Mouse (Mus musculus): ENCODE results near the gene Wfs1. TPM values are rescaled to one million over a fixed set of nuclear protein-coding genes. Genes with fewer than 3 reads are reported as not detected.
A peak's percentile ranks its signal among the peaks of the same experiment; 100 is the strongest.

Gene Wfs1
- polyA plus RNA-seq, 1 experiment from 2014 or later, result 5.2 TPM

DNA sequence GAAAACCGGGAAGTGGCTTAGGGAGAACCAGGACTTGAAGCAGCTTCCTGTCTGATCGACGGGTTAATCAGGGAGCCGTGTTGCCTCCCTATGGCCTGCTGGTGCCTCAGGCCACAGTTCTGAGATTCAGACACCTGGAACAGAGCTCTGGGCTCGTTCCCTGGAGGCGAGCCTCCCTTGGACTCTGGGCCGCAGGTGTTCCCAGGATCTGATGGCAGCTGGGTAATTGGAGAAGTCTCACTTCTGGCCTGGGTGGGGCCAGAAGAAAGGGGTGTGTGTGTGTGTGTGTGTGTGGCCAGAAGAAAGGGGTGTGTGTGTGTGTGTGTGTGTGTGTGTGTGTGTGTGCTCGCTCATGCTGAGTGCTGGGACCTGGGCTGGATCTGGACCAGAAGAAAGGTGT lies 55.6 kb downstream of the Wfs1 start:
- H3K27me3 ChIP-seq (ENCODE audit: control insufficient read depth, insufficient read depth, low read length), result no peaks in the 10 kb centered on the region
- DNase-seq, result no peak
- H3K4me2 ChIP-seq (ENCODE audit: low read length), result no peak overlapping the region
- no peaks in the 10 kb centered on the region for H3K9me3 ChIP-seq (ENCODE audit: control insufficient read depth, low read length)
- no peaks in the 10 kb centered on the region for H3K36me3 ChIP-seq (ENCODE audit: control insufficient read depth, insufficient read depth, low read length)
- 70% methylated on average over 8 of the region's 8 CpGs for WGBS
- no peak overlapping the region for H3K27ac ChIP-seq (replicated peaks; ENCODE audit: low read depth, low read length)
- peaks cover 16% of the 10 kb centered on the region for H3K4me1 ChIP-seq (ENCODE audit: control insufficient read depth, insufficient read depth, low read length)
- no peak overlapping the region for H3K4me3 ChIP-seq (replicated peaks; ENCODE audit: low read depth, low read length)
- H3K9ac ChIP-seq (replicated peaks; ENCODE audit: low read length), result no peak overlapping the region
- no peak for ATAC-seq (ENCODE audit: low FRiP score, low TSS enrichment)

DNA sequence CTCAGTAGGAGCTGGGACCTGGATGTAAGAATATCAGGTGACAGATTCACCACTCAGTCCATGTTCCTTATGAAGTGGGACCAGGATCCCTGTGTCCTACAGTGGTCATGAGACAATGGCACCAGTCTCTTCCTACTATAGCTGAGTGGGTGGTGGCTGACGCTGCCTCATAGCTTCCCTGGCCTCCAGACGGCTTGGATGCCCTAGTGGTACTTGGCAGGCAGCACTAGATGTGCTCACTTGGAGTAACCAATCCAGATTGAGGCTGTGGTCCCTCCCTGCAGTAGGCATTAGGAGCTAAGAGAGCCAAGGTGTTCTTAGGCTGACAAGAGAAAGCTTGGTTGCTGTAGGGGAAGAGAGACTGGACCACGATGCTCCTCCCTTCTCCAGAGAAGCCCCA lies 59.6 kb downstream of the Wfs1 start:
- Histone ChIP-seq H3K9ac (replicated peaks; ENCODE audit: low read length) (no peak overlapping the region), H3K4me2 (ENCODE audit: low read length) (no peak overlapping the region), H3K4me3 (replicated peaks; ENCODE audit: low read depth, low read length) (no peak overlapping the region), H3K9me3 (ENCODE audit: control insufficient read depth, low read length) (no peaks in the 10 kb centered on the region), H3K36me3 (ENCODE audit: control insufficient read depth, insufficient read depth, low read length) (no peaks in the 10 kb centered on the region), H3K27ac (replicated peaks; ENCODE audit: low read depth, low read length) (no peak overlapping the region), H3K4me1 (ENCODE audit: control insufficient read depth, insufficient read depth, low read length) (no peaks in the 10 kb centered on the region), H3K27me3 (ENCODE audit: control insufficient read depth, insufficient read depth, low read length) (no peaks in the 10 kb centered on the region)
- ATAC-seq (ENCODE audit: low FRiP score, low TSS enrichment) (no peak), DNase-seq (no peak)
- 73% methylated on average over 3 of the region's 3 CpGs for WGBS

DNA sequence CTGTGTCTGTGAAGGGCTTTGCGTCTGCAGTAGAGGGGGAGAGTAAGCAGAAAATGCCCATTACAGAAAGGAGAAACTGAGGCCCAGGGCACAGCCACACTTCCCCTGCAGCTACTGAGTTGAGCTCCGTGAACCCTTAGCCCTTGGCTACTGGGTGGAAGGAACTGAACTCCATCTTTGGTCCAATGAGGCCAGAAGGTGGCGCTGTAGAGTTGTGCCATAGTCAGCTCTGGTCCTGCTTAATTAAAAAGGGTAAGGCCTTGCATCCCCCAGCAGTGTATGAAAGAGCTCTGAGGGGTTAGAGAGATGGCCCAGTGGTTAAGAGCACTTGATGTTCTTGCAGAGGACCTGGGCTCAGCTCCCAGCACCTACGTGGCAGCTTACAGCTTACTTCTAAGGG lies 60.3 kb downstream of the Wfs1 start:
- no peak overlapping the region for H3K27ac ChIP-seq (replicated peaks; ENCODE audit: low read depth, low read length)
- H3K36me3 ChIP-seq (ENCODE audit: control insufficient read depth, insufficient read depth, low read length), result no peaks in the 10 kb centered on the region
- DNase-seq (peak; percentile 27), ATAC-seq (ENCODE audit: low FRiP score, low TSS enrichment) (no peak)
- no peak overlapping the region for H3K4me3 ChIP-seq (replicated peaks; ENCODE audit: low read depth, low read length)
- H3K4me1 ChIP-seq (ENCODE audit: control insufficient read depth, insufficient read depth, low read length), result no peaks in the 10 kb centered on the region
- H3K9me3 ChIP-seq (ENCODE audit: control insufficient read depth, low read length), result no peaks in the 10 kb centered on the region
- H3K4me2 ChIP-seq (ENCODE audit: low read length), result no peak overlapping the region
- H3K27me3 ChIP-seq (ENCODE audit: control insufficient read depth, insufficient read depth, low read length), result no peaks in the 10 kb centered on the region
- WGBS, result 47% methylated on average over 4 of the region's 4 CpGs
- H3K9ac ChIP-seq (replicated peaks; ENCODE audit: low read length), result no peak overlapping the region

GRCm38 (mm10) chr5:36923826-36924700 lies 64.9 kb downstream of the Wfs1 start:
- no peak overlapping the region for H3K9ac ChIP-seq (replicated peaks; ENCODE audit: low read length)
- WGBS, result 50% methylated on average over 11 of the region's 11 CpGs
- no peaks in the 10 kb centered on the region for H3K36me3 ChIP-seq (ENCODE audit: control insufficient read depth, insufficient read depth, low read length)
- no peak overlapping the region for H3K4me3 ChIP-seq (replicated peaks; ENCODE audit: low read depth, low read length)
- no peak for ATAC-seq (ENCODE audit: low FRiP score, low TSS enrichment)
- no peak overlapping the region for H3K27ac ChIP-seq (replicated peaks; ENCODE audit: low read depth, low read length)
- H3K4me1 ChIP-seq (ENCODE audit: control insufficient read depth, insufficient read depth, low read length), result 0 out of 2 replicates have a peak, but pooled peaks cover 3% of the 10 kb centered on the region
- H3K9me3 ChIP-seq (ENCODE audit: control insufficient read depth, low read length), result no peaks in the 10 kb centered on the region
- no peaks in the 10 kb centered on the region for H3K27me3 ChIP-seq (ENCODE audit: control insufficient read depth, insufficient read depth, low read length)
- H3K4me2 ChIP-seq (ENCODE audit: low read length), result no peak overlapping the region
- no peak for DNase-seq

- Histone ChIP-seq H3K27me3 (ENCODE audit: control insufficient read depth, insufficient read depth, low read length) (no peaks in the 10 kb centered on the region), H3K36me3 (ENCODE audit: control insufficient read depth, insufficient read depth, low read length) (no peaks in the 10 kb centered on the region), H3K4me2 (ENCODE audit: low read length) (no peak overlapping the region), H3K4me1 (ENCODE audit: control insufficient read depth, insufficient read depth, low read length) (0 out of 2 replicates have a peak, but pooled peaks cover 3% of the 10 kb centered on the region), H3K9me3 (ENCODE audit: control insufficient read depth, low read length) (no peaks in the 10 kb centered on the region), H3K27ac (replicated peaks; ENCODE audit: low read depth, low read length) (no peak overlapping the region), H3K4me3 (replicated peaks; ENCODE audit: low read depth, low read length) (no peak overlapping the region), H3K9ac (replicated peaks; ENCODE audit: low read length) (no peak overlapping the region)
- 79% methylated on average over 10 of the region's 10 CpGs for WGBS
- ATAC-seq (ENCODE audit: low FRiP score, low TSS enrichment) (no peak), DNase-seq (no peak)
These were observed 66.2 kb downstream of the Wfs1 start for GRCm38 (mm10) chr5:36922811-36923210.

- ATAC-seq (ENCODE audit: low FRiP score, low TSS enrichment) (no peak), DNase-seq (no peak)
- no peaks in the 10 kb centered on the region for H3K36me3 ChIP-seq (ENCODE audit: control insufficient read depth, insufficient read depth, low read length)
- H3K4me3 ChIP-seq (replicated peaks; ENCODE audit: low read depth, low read length), result no peak overlapping the region
- no peak overlapping the region for H3K4me2 ChIP-seq (ENCODE audit: low read length)
- H3K27ac ChIP-seq (replicated peaks; ENCODE audit: low read depth, low read length), result no peak overlapping the region
- 0 out of 2 replicates have a peak, but pooled peaks cover 3% of the 10 kb centered on the region for H3K4me1 ChIP-seq (ENCODE audit: control insufficient read depth, insufficient read depth, low read length)
- no peaks in the 10 kb centered on the region for H3K9me3 ChIP-seq (ENCODE audit: control insufficient read depth, low read length)
- WGBS, result 86% methylated on average over 1 of the region's 1 CpGs
- no peaks in the 10 kb centered on the region for H3K27me3 ChIP-seq (ENCODE audit: control insufficient read depth, insufficient read depth, low read length)
- H3K9ac ChIP-seq (replicated peaks; ENCODE audit: low read length), result no peak overlapping the region
These were observed 67.1 kb downstream of the Wfs1 start for GRCm38 (mm10) chr5:36921871-36922270.

- Histone ChIP-seq H3K27ac (replicated peaks; ENCODE audit: low read depth, low read length) (no peak overlapping the region), H3K4me3 (replicated peaks; ENCODE audit: low read depth, low read length) (no peak overlapping the region), H3K9ac (replicated peaks; ENCODE audit: low read length) (no peak overlapping the region), H3K27me3 (ENCODE audit: control insufficient read depth, insufficient read depth, low read length) (no peaks in the 10 kb centered on the region), H3K36me3 (ENCODE audit: control insufficient read depth, insufficient read depth, low read length) (no peaks in the 10 kb centered on the region), H3K4me2 (ENCODE audit: low read length) (no peak overlapping the region), H3K4me1 (ENCODE audit: control insufficient read depth, insufficient read depth, low read length) (0 out of 2 replicates have a peak, but pooled peaks cover 3% of the 10 kb centered on the region), H3K9me3 (ENCODE audit: control insufficient read depth, low read length) (no peaks in the 10 kb centered on the region)
- WGBS, result 52% methylated on average over 1 of the region's 1 CpGs
- DNase-seq, result peak; percentile 71
- no peak for ATAC-seq (ENCODE audit: low FRiP score, low TSS enrichment)
These were observed 68.9 kb downstream of the Wfs1 start for GRCm38 (mm10) chr5:36920072-36920471.

DNA sequence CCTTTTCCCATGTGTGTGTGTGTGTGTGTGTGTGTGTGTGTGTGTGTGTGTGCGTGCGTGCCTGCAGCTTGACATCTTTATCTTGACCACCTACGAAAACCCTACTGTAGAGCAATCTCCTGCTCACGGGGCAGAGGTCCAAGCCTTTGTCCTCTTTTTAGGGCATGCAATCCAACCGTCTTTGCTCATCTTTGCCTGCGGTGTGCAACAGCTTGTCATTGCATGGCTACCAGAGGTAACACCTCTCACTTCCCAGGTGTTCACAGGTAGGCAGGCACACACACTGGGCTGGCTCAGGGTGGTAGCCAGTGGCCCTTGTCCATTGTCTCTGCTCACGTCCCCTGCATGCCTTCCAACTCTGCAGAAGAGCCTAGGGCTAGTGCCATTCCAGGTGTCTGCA lies 71.0 kb downstream of the Wfs1 start:
- Histone ChIP-seq H3K4me3 (replicated peaks; ENCODE audit: low read depth, low read length) (no peak overlapping the region), H3K4me1 (ENCODE audit: control insufficient read depth, insufficient read depth, low read length) (0 out of 2 replicates have a peak, but pooled peaks cover 2% of the 10 kb centered on the region), H3K4me2 (ENCODE audit: low read length) (no peak overlapping the region), H3K27me3 (ENCODE audit: control insufficient read depth, insufficient read depth, low read length) (no peaks in the 10 kb centered on the region), H3K27ac (replicated peaks; ENCODE audit: low read depth, low read length) (no peak overlapping the region), H3K36me3 (ENCODE audit: control insufficient read depth, insufficient read depth, low read length) (no peaks in the 10 kb centered on the region), H3K9me3 (ENCODE audit: control insufficient read depth, low read length) (no peaks in the 10 kb centered on the region), H3K9ac (replicated peaks; ENCODE audit: low read length) (no peak overlapping the region)
- DNase-seq (no peak), ATAC-seq (ENCODE audit: low FRiP score, low TSS enrichment) (no peak)
- 81% methylated on average over 7 of the region's 7 CpGs for WGBS

DNA sequence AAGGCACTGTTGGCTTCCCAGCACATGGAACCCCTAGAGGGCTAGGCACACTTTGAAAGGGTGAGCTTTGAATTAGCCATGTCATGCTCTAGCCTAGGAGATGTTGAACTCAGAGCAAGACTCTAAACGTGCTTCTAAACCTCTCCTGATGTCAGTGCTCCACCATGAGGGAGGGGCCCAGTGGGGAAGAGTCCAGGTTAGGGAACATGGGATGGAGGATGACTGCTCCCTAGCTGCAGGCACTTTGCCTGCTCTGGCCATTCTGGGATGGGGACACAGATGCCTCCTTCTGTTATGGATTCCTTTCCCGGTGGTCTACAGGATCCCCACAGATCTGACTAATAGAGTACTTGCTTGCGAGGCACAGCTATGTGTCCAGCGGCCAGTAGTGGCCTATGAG lies 71.8 kb downstream of the Wfs1 start:
- Histone ChIP-seq H3K4me2 (ENCODE audit: low read length) (no peak overlapping the region), H3K27me3 (ENCODE audit: control insufficient read depth, insufficient read depth, low read length) (no peaks in the 10 kb centered on the region), H3K4me3 (replicated peaks; ENCODE audit: low read depth, low read length) (no peak overlapping the region), H3K36me3 (ENCODE audit: control insufficient read depth, insufficient read depth, low read length) (no peaks in the 10 kb centered on the region), H3K9me3 (ENCODE audit: control insufficient read depth, low read length) (no peaks in the 10 kb centered on the region), H3K27ac (replicated peaks; ENCODE audit: low read depth, low read length) (no peak overlapping the region), H3K4me1 (ENCODE audit: control insufficient read depth, insufficient read depth, low read length) (no peaks in the 10 kb centered on the region), H3K9ac (replicated peaks; ENCODE audit: low read length) (no peak overlapping the region)
- WGBS, result 77% methylated on average over 4 of the region's 4 CpGs
- DNase-seq (no peak), ATAC-seq (ENCODE audit: low FRiP score, low TSS enrichment) (no peak)

Data from midbrain, embryonic 14.5 days (tissue).